Mouse (Mus musculus): ENCODE data around the gene 1700061G19Rik. TPM values are rescaled to one million over a fixed set of nuclear protein-coding genes. Genes with fewer than 3 reads are reported as not detected.
A peak's percentile ranks its signal among the peaks of the same experiment; 100 is the strongest.

1700061G19Rik gene
- polyA plus RNA-seq, 1 experiment from 2014 or later = 0.41 TPM

GRCm38 (mm10) chr17:56929530-56929929 lies 54.3 kb downstream of the 1700061G19Rik start:
- ATAC-seq (ENCODE audit: low FRiP score) (no peak), DNase-seq (ENCODE audit: low spot score) (no peak)
- WGBS = 91% methylated on average over 1 of the region's 1 CpGs
- no peak overlapping the region for H3K27ac ChIP-seq
- no peak overlapping the region for H3K4me3 ChIP-seq (replicated peaks; ENCODE audit: low read length)
- peaks cover 22% of the 10 kb centered on the region for H3K36me3 ChIP-seq (replicated peaks; ENCODE audit: control insufficient read depth, insufficient read depth)
- H3K4me2 ChIP-seq (replicated peaks) = no peak overlapping the region
- no peaks in the 10 kb centered on the region for H3K9me3 ChIP-seq (ENCODE audit: control insufficient read depth, low read length)
- H3K27me3 ChIP-seq (ENCODE audit: control insufficient read depth, insufficient read depth, low read length) = no peaks in the 10 kb centered on the region
- no peak overlapping the region for H3K9ac ChIP-seq
- peaks cover 39% of the 10 kb centered on the region for H3K4me1 ChIP-seq (replicated peaks; ENCODE audit: control insufficient read depth, insufficient read depth, low read length)

DNA sequence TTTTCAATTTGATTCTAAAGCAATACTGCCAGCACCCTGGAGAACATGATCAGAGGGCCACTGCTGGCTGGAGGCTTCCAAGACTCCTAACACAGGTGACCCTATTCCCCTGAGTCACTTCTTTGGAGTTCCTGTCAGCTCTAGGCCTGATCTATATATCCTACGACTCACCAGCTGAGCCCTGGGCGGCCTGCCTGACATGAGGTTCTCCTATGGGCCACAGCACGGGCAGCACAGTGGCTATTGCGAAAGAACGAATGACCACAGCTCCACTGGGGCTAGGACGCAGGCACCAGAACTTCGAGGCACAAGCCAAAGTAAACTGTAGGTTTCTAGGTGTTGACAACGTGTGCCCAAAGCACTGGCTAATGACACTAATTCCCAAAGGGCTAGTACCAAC lies 54.7 kb downstream of the 1700061G19Rik start:
- WGBS = 92% methylated on average over 8 of the region's 8 CpGs
- H3K27me3 ChIP-seq (ENCODE audit: control insufficient read depth, insufficient read depth, low read length) = no peaks in the 10 kb centered on the region

GRCm38 (mm10) chr17:56933395-56933794 lies 58.1 kb downstream of the 1700061G19Rik start:
- H3K27ac ChIP-seq = no peak overlapping the region
- no peaks in the 10 kb centered on the region for H3K36me3 ChIP-seq (replicated peaks; ENCODE audit: control insufficient read depth, insufficient read depth)
- 0 out of 2 replicates have a peak overlapping the region, but pooled peaks have one; percentile 95 for H3K4me3 ChIP-seq (replicated peaks; ENCODE audit: low read length)
- H3K9ac ChIP-seq = 0 out of 2 replicates have a peak overlapping the region, but pooled peaks have one; percentile 98
- H3K27me3 ChIP-seq (ENCODE audit: control insufficient read depth, insufficient read depth, low read length) = no peaks in the 10 kb centered on the region
- peak overlapping the region; percentile 97 for H3K4me2 ChIP-seq (replicated peaks)
- no peak for DNase-seq (ENCODE audit: low spot score)
- H3K9me3 ChIP-seq (ENCODE audit: control insufficient read depth, low read length) = no peaks in the 10 kb centered on the region
- peaks cover 40% of the 10 kb centered on the region for H3K4me1 ChIP-seq (replicated peaks; ENCODE audit: control insufficient read depth, insufficient read depth, low read length)
- WGBS = 90% methylated on average over 2 of the region's 2 CpGs
- ATAC-seq (ENCODE audit: low FRiP score) = no peak

More for the DNA sequence above, 54.7 kb downstream of the 1700061G19Rik start:
- Histone ChIP-seq H3K36me3 (replicated peaks; ENCODE audit: control insufficient read depth, insufficient read depth) (peaks cover 17% of the 10 kb centered on the region; the same call in 1 of the 2 replicates), H3K4me1 (replicated peaks; ENCODE audit: control insufficient read depth, insufficient read depth, low read length) (peaks cover 40% of the 10 kb centered on the region), H3K27ac (no peak overlapping the region), H3K4me3 (replicated peaks; ENCODE audit: low read length) (no peak overlapping the region), H3K9me3 (ENCODE audit: control insufficient read depth, low read length) (no peaks in the 10 kb centered on the region), H3K9ac (no peak overlapping the region), H3K4me2 (replicated peaks) (no peak overlapping the region)
- ATAC-seq (ENCODE audit: low FRiP score) (no peak), DNase-seq (ENCODE audit: low spot score) (no peak)

DNA sequence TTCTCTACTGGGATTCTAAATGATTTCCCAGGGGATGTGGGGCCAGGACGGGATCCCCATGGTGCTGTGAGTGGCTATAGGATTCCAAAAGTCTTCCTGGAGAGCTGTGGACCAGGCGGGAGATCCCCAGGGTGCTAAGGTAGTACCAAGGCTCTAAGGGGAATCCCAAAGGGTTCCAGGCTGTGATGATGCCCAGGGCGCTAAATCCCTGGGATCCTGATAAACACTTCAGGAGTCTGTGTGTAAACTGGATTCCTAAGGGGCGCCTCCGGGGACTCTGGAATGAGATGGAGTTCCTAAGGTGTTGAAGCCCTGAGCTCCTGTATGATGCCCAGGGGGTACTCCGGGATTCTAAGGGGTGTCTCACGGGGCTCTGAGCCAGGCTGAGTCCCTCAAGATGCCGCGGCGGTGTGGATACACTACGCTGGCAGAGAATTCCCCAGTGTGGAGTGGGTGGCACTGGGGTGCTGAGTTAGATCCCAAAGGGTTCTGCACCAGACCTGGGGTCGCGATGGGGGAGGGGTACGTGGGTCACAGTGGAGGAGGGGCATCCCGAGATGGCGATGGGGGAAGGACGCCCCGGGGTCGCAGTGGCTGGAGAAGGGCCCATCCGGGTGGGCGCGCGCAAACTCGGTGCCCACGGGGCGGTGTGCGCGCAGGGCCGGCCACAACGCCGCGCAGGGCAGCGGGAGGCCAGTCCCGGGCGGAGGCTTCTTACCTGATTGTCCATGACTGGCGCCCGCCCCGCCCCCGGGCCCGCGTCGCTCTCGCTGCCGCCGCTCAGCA lies 59.5 kb downstream of the 1700061G19Rik start:
- DNase-seq (ENCODE audit: low spot score) (peak; percentile 33), ATAC-seq (ENCODE audit: low FRiP score) (peak; percentile 24)
- H3K4me1 ChIP-seq (replicated peaks; ENCODE audit: control insufficient read depth, insufficient read depth, low read length) = peaks cover 40% of the 10 kb centered on the region
- H3K4me3 ChIP-seq (replicated peaks; ENCODE audit: low read length) = peak overlapping the region; percentile 95
- H3K27me3 ChIP-seq (ENCODE audit: control insufficient read depth, insufficient read depth, low read length) = no peaks in the 10 kb centered on the region
- peak overlapping the region; percentile 84 for H3K27ac ChIP-seq
- H3K4me2 ChIP-seq (replicated peaks) = peak overlapping the region; percentile 97
- peak overlapping the region; percentile 98 for H3K9ac ChIP-seq
- WGBS = 1% methylated on average over 40 of the region's 45 CpGs
- H3K36me3 ChIP-seq (replicated peaks; ENCODE audit: control insufficient read depth, insufficient read depth) = no peaks in the 10 kb centered on the region
- H3K9me3 ChIP-seq (ENCODE audit: control insufficient read depth, low read length) = no peaks in the 10 kb centered on the region

GRCm38 (mm10) chr17:56935363-56936131 lies 60.3 kb downstream of the 1700061G19Rik start, which contains the start of gene Mllt1:
TSS of gene Mllt1 (minus strand) at chr17:56935415.
- no peaks in the 10 kb centered on the region for H3K9me3 ChIP-seq (ENCODE audit: control insufficient read depth, low read length)

GRCm38 (mm10) chr17:56936731-56937130 lies 61.5 kb downstream of the 1700061G19Rik start:
- ATAC-seq (ENCODE audit: low FRiP score) = no peak
- no peak for DNase-seq (ENCODE audit: low spot score)
- Histone ChIP-seq H3K4me2 (replicated peaks) (no peak overlapping the region), H3K9me3 (ENCODE audit: control insufficient read depth, low read length) (peaks cover 9% of the 10 kb centered on the region; the same call in 1 of the 2 replicates), H3K27me3 (ENCODE audit: control insufficient read depth, insufficient read depth, low read length) (no peaks in the 10 kb centered on the region), H3K36me3 (replicated peaks; ENCODE audit: control insufficient read depth, insufficient read depth) (no peaks in the 10 kb centered on the region), H3K9ac (no peak overlapping the region), H3K4me3 (replicated peaks; ENCODE audit: low read length) (no peak overlapping the region), H3K4me1 (replicated peaks; ENCODE audit: control insufficient read depth, insufficient read depth, low read length) (peaks cover 29% of the 10 kb centered on the region), H3K27ac (no peak overlapping the region)
- 92% methylated on average over 7 of the region's 7 CpGs for WGBS

More at GRCm38 (mm10) chr17:56935363-56936131, 60.3 kb downstream of the 1700061G19Rik start, which contains the start of gene Mllt1:
- DNase-seq (ENCODE audit: low spot score) = peak; percentile 99
- WGBS = 4% methylated on average over 72 of the region's 76 CpGs
- peak within 1 kb of the TSS; percentile 95 for H3K4me3 ChIP-seq (replicated peaks; ENCODE audit: low read length)
- peak; percentile 98 for ATAC-seq (ENCODE audit: low FRiP score)
- no peaks in the 10 kb centered on the region for H3K27me3 ChIP-seq (ENCODE audit: control insufficient read depth, insufficient read depth, low read length)
- peak within 1 kb of the TSS; percentile 84 for H3K27ac ChIP-seq
- H3K4me2 ChIP-seq (replicated peaks) = peak within 1 kb of the TSS; percentile 97
- H3K9ac ChIP-seq = peak within 1 kb of the TSS; percentile 98
- H3K36me3 ChIP-seq (replicated peaks; ENCODE audit: control insufficient read depth, insufficient read depth) = no peaks in the 10 kb centered on the region
- peaks cover 34% of the 10 kb centered on the region for H3K4me1 ChIP-seq (replicated peaks; ENCODE audit: control insufficient read depth, insufficient read depth, low read length)

Other genes starting within 250 kb of the 1700061G19Rik start
- gene Lonp1, start 248.6 kb upstream of the 1700061G19Rik start, polyA plus RNA-seq (2014; fragmentation: Nextera tagmentation; extraction: Ambion mirVana) = 45.0 and 45.4 TPM in 2 replicates
- 1.2 and 1.5 TPM in 2 replicates for gene Catsperd, start 247.3 kb upstream of the 1700061G19Rik start, polyA plus RNA-seq (2014; fragmentation: Nextera tagmentation; extraction: Ambion mirVana)
- gene Ranbp3, start 202.2 kb upstream of the 1700061G19Rik start, polyA plus RNA-seq (2014; fragmentation: Nextera tagmentation; extraction: Ambion mirVana) = 91.8 and 101 TPM in 2 replicates
- gene Ndufa11, start 157.7 kb upstream of the 1700061G19Rik start, polyA plus RNA-seq (2014; fragmentation: Nextera tagmentation; extraction: Ambion mirVana) = 577 and 678 TPM in 2 replicates
- 15.9 and 22.9 TPM in 2 replicates for gene Vmac, start 157.5 kb upstream of the 1700061G19Rik start, polyA plus RNA-seq (2014; fragmentation: Nextera tagmentation; extraction: Ambion mirVana)
- gene Nrtn, start 117.9 kb upstream of the 1700061G19Rik start, polyA plus RNA-seq (2014; fragmentation: Nextera tagmentation; extraction: Ambion mirVana) = 2.8 and 3.8 TPM in 2 replicates
- 76.9 and 81.9 TPM in 2 replicates for gene Dus3l, start 110.7 kb upstream of the 1700061G19Rik start, polyA plus RNA-seq (2014; fragmentation: Nextera tagmentation; extraction: Ambion mirVana)
- gene Prr22, start 105.2 kb upstream of the 1700061G19Rik start, polyA plus RNA-seq (2014; fragmentation: Nextera tagmentation; extraction: Ambion mirVana) = 0.76 and 0.78 TPM in 2 replicates
- gene Rfx2, start 44.5 kb upstream of the 1700061G19Rik start, polyA plus RNA-seq (2014; fragmentation: Nextera tagmentation; extraction: Ambion mirVana) = 3.3 and 4.3 TPM in 2 replicates
- not detected in 2 replicates for gene Acsbg2, start 1.0 kb upstream of the 1700061G19Rik start, polyA plus RNA-seq (2014; fragmentation: Nextera tagmentation; extraction: Ambion mirVana)
- 50.1 and 53.2 TPM in 2 replicates for gene Mllt1, start 59.9 kb downstream of the 1700061G19Rik start, polyA plus RNA-seq (2014; fragmentation: Nextera tagmentation; extraction: Ambion mirVana)
- not detected in 2 replicates for gene Acer1, start 106.6 kb downstream of the 1700061G19Rik start, polyA plus RNA-seq (2014; fragmentation: Nextera tagmentation; extraction: Ambion mirVana)
- gene Clpp, start 114.8 kb downstream of the 1700061G19Rik start, polyA plus RNA-seq (2014; fragmentation: Nextera tagmentation; extraction: Ambion mirVana) = 163 and 172 TPM in 2 replicates
- 55.7 and 56.5 TPM in 2 replicates for gene Alkbh7, start 121.9 kb downstream of the 1700061G19Rik start, polyA plus RNA-seq (2014; fragmentation: Nextera tagmentation; extraction: Ambion mirVana)
- gene Pspn, start 124.5 kb downstream of the 1700061G19Rik start, polyA plus RNA-seq (2014; fragmentation: Nextera tagmentation; extraction: Ambion mirVana) = 0.47 and 0.68 TPM in 2 replicates
- 54.5 and 58.2 TPM in 2 replicates for gene Gtf2f1, start 135.8 kb downstream of the 1700061G19Rik start, polyA plus RNA-seq (2014; fragmentation: Nextera tagmentation; extraction: Ambion mirVana)
- 0.28 and 0.40 TPM in 2 replicates for gene Gm17949, start 136.0 kb downstream of the 1700061G19Rik start, polyA plus RNA-seq (2014; fragmentation: Nextera tagmentation; extraction: Ambion mirVana)
- gene Khsrp, start 156.0 kb downstream of the 1700061G19Rik start, polyA plus RNA-seq (2014; fragmentation: Nextera tagmentation; extraction: Ambion mirVana) = 36.0 and 38.1 TPM in 2 replicates
- gene Slc25a41, start 166.2 kb downstream of the 1700061G19Rik start, polyA plus RNA-seq (2014; fragmentation: Nextera tagmentation; extraction: Ambion mirVana) = not detected in 2 replicates
- gene Crb3, start 183.6 kb downstream of the 1700061G19Rik start, polyA plus RNA-seq (2014; fragmentation: Nextera tagmentation; extraction: Ambion mirVana) = 4.0 and 4.2 TPM in 2 replicates
- 40.6 and 46.8 TPM in 2 replicates for gene Slc25a23, start 184.4 kb downstream of the 1700061G19Rik start, polyA plus RNA-seq (2014; fragmentation: Nextera tagmentation; extraction: Ambion mirVana)
- 2.8 and 3.6 TPM in 2 replicates for gene Dennd1c, start 203.0 kb downstream of the 1700061G19Rik start, polyA plus RNA-seq (2014; fragmentation: Nextera tagmentation; extraction: Ambion mirVana)
- gene Tubb4a, start 212.3 kb downstream of the 1700061G19Rik start, polyA plus RNA-seq (2014; fragmentation: Nextera tagmentation; extraction: Ambion mirVana) = 312 and 331 TPM in 2 replicates
- 5.6 and 6.2 TPM in 2 replicates for gene Tnfsf9, start 229.8 kb downstream of the 1700061G19Rik start, polyA plus RNA-seq (2014; fragmentation: Nextera tagmentation; extraction: Ambion mirVana)

All from hindbrain, embryonic 14.5 days (tissue).